10 mouse cellular contexts compared by ENCODE assay signal in genomic region chr7:125871404-125872201, GRCm38 (mm10).
DNase-seq lines count a peak whose midpoint lies in the region; ATAC-seq and TF ChIP-seq lines count a peak whose summit lies in the region.
"Had no signal": no experiment of that assay in that cellular context is flagged by ENCODE, and none has a peak within 500 bp of the region (broad histone marks: within the 10 kb centered on the region; RNA-seq: fewer than 3 reads in every experiment).

No protein-coding gene starts in this region.

- no peak overlapping the region for H3K4me3 ChIP-seq in heart, embryonic 12.5 days
- no peak overlapping the region for H3K4me3 ChIP-seq in hindbrain, embryonic 14.5 days (replicated peaks; ENCODE audit: low read length)
- no peak overlapping the region for H3K4me3 ChIP-seq in midbrain, embryonic 10.5 days
- no peak overlapping the region for H3K4me3 ChIP-seq in lung, adult 2 months (replicated peaks; ENCODE audit: extremely low read depth, low read depth, low read length)

- H3K36me3 ChIP-seq in heart, embryonic 12.5 days: peaks cover 8% of the 10 kb centered on the region; the same call in 1 of the 2 replicates
- no peaks in the 10 kb centered on the region for H3K36me3 ChIP-seq in hindbrain, embryonic 14.5 days (replicated peaks; ENCODE audit: control insufficient read depth, insufficient read depth)
- peaks cover 4% of the 10 kb centered on the region; the same call in 1 of the 2 replicates for H3K36me3 ChIP-seq in midbrain, embryonic 10.5 days

- no peak for TF ChIP-seq POLR2A in lung, adult 2 months (IDR thresholded peaks at IDR 0.05; ENCODE audit: borderline replicate concordance, extremely low read depth, low read depth, low read length)

- H3K4me1 ChIP-seq in heart, embryonic 12.5 days (replicated peaks): peaks cover 41% of the 10 kb centered on the region
- H3K4me1 ChIP-seq in hindbrain, embryonic 14.5 days (replicated peaks; ENCODE audit: control insufficient read depth, insufficient read depth, low read length): peaks cover 19% of the 10 kb centered on the region
- H3K4me1 ChIP-seq in midbrain, embryonic 10.5 days: peaks cover 21% of the 10 kb centered on the region
- H3K4me1 ChIP-seq in lung, adult 2 months (ENCODE audit: control insufficient read depth, insufficient read depth, low read length): no peaks in the 10 kb centered on the region

- H3K9me3 ChIP-seq in heart, embryonic 12.5 days (replicated peaks): no peaks in the 10 kb centered on the region
- H3K9me3 ChIP-seq in hindbrain, embryonic 14.5 days (ENCODE audit: control insufficient read depth, low read length): no peaks in the 10 kb centered on the region
- H3K9me3 ChIP-seq in midbrain, embryonic 10.5 days (replicated peaks): no peaks in the 10 kb centered on the region

- H3K27me3 ChIP-seq in heart, embryonic 12.5 days (replicated peaks): no peaks in the 10 kb centered on the region
- no peaks in the 10 kb centered on the region for H3K27me3 ChIP-seq in hindbrain, embryonic 14.5 days (ENCODE audit: control insufficient read depth, insufficient read depth, low read length)
- no peaks in the 10 kb centered on the region; the same call in 1 of the 2 replicates for H3K27me3 ChIP-seq in midbrain, embryonic 10.5 days (ENCODE audit: low read depth, poor library complexity, severe bottlenecking)

- no peak for TF ChIP-seq CTCF in lung, adult 2 months (IDR thresholded peaks at IDR 0.05; ENCODE audit: insufficient read depth, low read length)

- peak overlapping the region; percentile 3; the same call in 1 of the 2 replicates for H3K27ac ChIP-seq in heart, embryonic 12.5 days (ENCODE audit: poor library complexity, severe bottlenecking)
- H3K27ac ChIP-seq in hindbrain, embryonic 14.5 days: peak overlapping the region; percentile 71
- peak overlapping the region; percentile 81 for H3K27ac ChIP-seq in midbrain, embryonic 10.5 days (replicated peaks)
- H3K27ac ChIP-seq: macrophage had no signal

- no peak overlapping the region for H3K4me2 ChIP-seq in heart, embryonic 12.5 days
- H3K4me2 ChIP-seq in hindbrain, embryonic 14.5 days (replicated peaks): no peak overlapping the region

- no peak for DNase-seq in heart, postnatal 4 days
- peak; percentile 59 for DNase-seq in ZHBTc4 (ENCODE audit: low read depth, low spot score)
- peak; percentile 45 for DNase-seq in hindbrain, embryonic 14.5 days (ENCODE audit: low spot score)
- peak; percentile 32 for DNase-seq in midbrain, embryonic 10.5 days (ENCODE audit: low spot score)
- DNase-seq in urinary bladder, postnatal 14 days (ENCODE audit: low spot score): no peak
- DNase-seq in thymus, adult 18-20 months: no peak
- no peak for DNase-seq in lung, adult 2 months
- DNase-seq: cerebellum, adult 8-10 months had no signal

- no peak overlapping the region for H3K9ac ChIP-seq in heart, embryonic 12.5 days
- no peak overlapping the region for H3K9ac ChIP-seq in hindbrain, embryonic 14.5 days

- 42% methylated on average over 12 of the region's 12 CpGs for WGBS in heart, embryonic 12.5 days
- 21% methylated on average over 12 of the region's 12 CpGs for WGBS in hindbrain, embryonic 14.5 days
- WGBS in midbrain, embryonic 10.5 days: 37% methylated on average over 12 of the region's 12 CpGs
- WGBS in lung, adult 2 months: 60% methylated on average over 12 of the region's 12 CpGs

- ATAC-seq in heart, embryonic 12.5 days (ENCODE audit: insufficient number of reproducible peaks, low FRiP score): no peak
- ATAC-seq in hindbrain, embryonic 14.5 days (ENCODE audit: low FRiP score): peak; percentile 59

Comparison
In these comparisons a context has a peak if more than half of its experiments do, and no peak if none do; other contexts are left out.
1. H3K27ac ChIP-seq: peak in every context shown above with its lines; median percentile 81 in midbrain, embryonic 10.5 days; 71 in hindbrain, embryonic 14.5 days; 3 in heart, embryonic 12.5 days.
2. DNase-seq: peak in ZHBTc4 (single experiment), hindbrain, embryonic 14.5 days (single experiment) and midbrain, embryonic 10.5 days (single experiment); none in heart, postnatal 4 days (single experiment), urinary bladder, postnatal 14 days (single experiment), thymus, adult 18-20 months (0 of 2) and lung, adult 2 months (single experiment).